ENCODE assay signal across 8 mouse cellular contexts in the genomic region with DNA sequence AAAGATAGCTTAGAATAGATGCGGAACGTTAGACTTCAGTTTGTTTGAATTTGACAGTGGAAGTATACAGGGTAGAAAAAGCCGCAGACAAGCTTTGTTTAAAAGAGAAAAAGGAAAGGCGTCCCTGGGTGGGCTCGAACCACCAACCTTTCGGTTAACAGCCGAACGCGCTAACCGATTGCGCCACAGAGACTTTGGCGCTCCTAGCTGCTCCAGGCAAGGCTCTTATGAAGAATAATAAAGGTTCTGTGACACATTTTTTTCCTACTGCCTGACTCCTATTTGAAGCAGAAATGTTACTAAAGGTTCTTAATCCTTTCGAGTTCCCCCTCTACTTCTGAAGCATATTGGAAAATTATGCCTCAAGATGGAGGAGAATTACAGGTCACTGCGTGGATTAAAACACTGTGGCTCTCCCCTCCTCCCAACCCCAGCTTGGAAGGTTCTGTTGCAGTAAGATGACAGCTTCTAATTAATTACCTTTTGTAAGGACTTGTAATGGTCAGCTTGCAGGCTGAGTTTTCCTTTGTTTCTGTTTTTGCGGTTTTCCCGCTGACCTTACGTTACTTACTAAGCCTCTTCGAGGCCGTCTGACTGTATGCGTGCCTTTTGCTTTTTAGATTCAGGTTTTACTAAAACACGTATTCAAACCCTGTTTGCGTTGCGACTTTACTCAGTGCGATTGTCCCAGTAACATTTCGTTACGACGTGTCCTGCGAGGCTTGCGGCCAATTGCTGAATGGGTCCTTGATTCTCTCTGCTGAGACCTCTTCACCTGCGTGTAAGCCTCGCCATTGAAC.
DNase-seq lines count a peak whose midpoint lies in the region; ATAC-seq and TF ChIP-seq lines count a peak whose summit lies in the region.

No protein-coding gene starts in this region.

- H3K27ac ChIP-seq in brown adipose tissue, adult 24 weeks (replicated peaks; ENCODE audit: low read depth, low read length): no peak overlapping the region
- H3K27ac ChIP-seq in heart, embryonic 13.5 days (replicated peaks): peak overlapping the region; percentile 16
- peak overlapping the region; percentile 55 for H3K27ac ChIP-seq in kidney, postnatal 0 days
- peak overlapping the region; percentile 65 for H3K27ac ChIP-seq in liver, adult 2 months (replicated peaks; ENCODE audit: insufficient read depth, low read depth, low read length)

- peaks cover 24% of the 10 kb centered on the region for H3K27me3 ChIP-seq in heart, embryonic 13.5 days (replicated peaks)
- H3K27me3 ChIP-seq in kidney, postnatal 0 days (ENCODE audit: insufficient read depth, low read length): no peaks in the 10 kb centered on the region
- H3K27me3 ChIP-seq in liver, adult 2 months (ENCODE audit: control insufficient read depth, insufficient read depth, low read length): no peaks in the 10 kb centered on the region
- peaks cover 2% of the 10 kb centered on the region; the same call in 1 of the 2 replicates for H3K27me3 ChIP-seq in splenic B cell, adult 2 months (ENCODE audit: control insufficient read depth, insufficient read depth, low read length, poor library complexity, severe bottlenecking)

- H3K4me2 ChIP-seq in heart, embryonic 13.5 days: peak overlapping the region; percentile 74
- H3K4me2 ChIP-seq in kidney, postnatal 0 days (ENCODE audit: low read length): peak overlapping the region; percentile 53

- TF ChIP-seq POLR2A in liver, adult 2 months (IDR thresholded peaks at IDR 0.05; ENCODE audit: extremely low read depth, insufficient read depth, low read length): no peak

- no peaks in the 10 kb centered on the region for H3K4me1 ChIP-seq in brown adipose tissue, adult 24 weeks (ENCODE audit: control insufficient read depth, insufficient read depth, insufficient read length, low read length)
- H3K4me1 ChIP-seq in heart, embryonic 13.5 days: peaks cover 6% of the 10 kb centered on the region; the same call in 1 of the 2 replicates
- no peaks in the 10 kb centered on the region for H3K4me1 ChIP-seq in kidney, postnatal 0 days (replicated peaks; ENCODE audit: insufficient read depth, low read length)
- H3K4me1 ChIP-seq in liver, adult 2 months (ENCODE audit: control insufficient read depth, insufficient read depth, low read length): no peaks in the 10 kb centered on the region

- no peaks in the 10 kb centered on the region for H3K36me3 ChIP-seq in heart, embryonic 13.5 days
- H3K36me3 ChIP-seq in kidney, postnatal 0 days (ENCODE audit: insufficient read depth, low read length): no peaks in the 10 kb centered on the region
- H3K36me3 ChIP-seq in liver, adult 2 months (ENCODE audit: control insufficient read depth, insufficient read depth, low read length): no peaks in the 10 kb centered on the region
- H3K36me3 ChIP-seq in splenic B cell, adult 2 months (ENCODE audit: control insufficient read depth, insufficient read depth, low read length, poor library complexity, severe bottlenecking): no peaks in the 10 kb centered on the region

- DNase-seq in CD8-positive naive resting alpha-beta T cell, adult 2 months (ENCODE audit: low read depth in 2 of 2, low spot score in 2 of 2): peak; percentile 67 to 75
- peak; percentile 59 for DNase-seq in fibroblast of lung, adult 2 months (ENCODE audit: low read depth)
- peak; percentile 81 for DNase-seq in kidney, postnatal 0 days (ENCODE audit: low spot score)
- DNase-seq in liver, adult 2 months (ENCODE audit: extremely low read depth, low read depth, low spot score): peak; percentile 82
- peak; percentile 86 for DNase-seq in naive thymus-derived CD4-positive, alpha-beta T cell, adult 2 months (ENCODE audit: low read depth)
- peak; percentile 77 for DNase-seq in splenic B cell, adult 2 months (ENCODE audit: low read depth, low spot score)

- ATAC-seq in heart, embryonic 13.5 days (ENCODE audit: extremely low read depth, insufficient number of reproducible peaks, low FRiP score, low TSS enrichment): no peak
- peak; percentile 81 for ATAC-seq in kidney, postnatal 0 days (replicated peaks; ENCODE audit: low FRiP score, low read depth)

- H3K9me3 ChIP-seq in heart, embryonic 13.5 days: no peaks in the 10 kb centered on the region
- H3K9me3 ChIP-seq in kidney, postnatal 0 days (replicated peaks; ENCODE audit: low read length): no peaks in the 10 kb centered on the region

- H3K79me2 ChIP-seq in liver, adult 2 months (ENCODE audit: control insufficient read depth, insufficient read depth, low read length): no peaks in the 10 kb centered on the region

- TF ChIP-seq CTCF in kidney, postnatal 0 days (IDR thresholded peaks at IDR 0.05; ENCODE audit: low read depth): no peak
- no peak for TF ChIP-seq CTCF in liver, adult 2 months (IDR thresholded peaks at IDR 0.05; ENCODE audit: low read depth, low read length)

- peak overlapping the region; percentile 78 for H3K9ac ChIP-seq in heart, embryonic 13.5 days
- H3K9ac ChIP-seq in kidney, postnatal 0 days (ENCODE audit: low read depth, low read length): peak overlapping the region; percentile 45
- H3K9ac ChIP-seq in liver, adult 2 months (ENCODE audit: low read depth, low read length): peak overlapping the region; percentile 64

- under 1% methylated on average over 31 of the region's 31 CpGs for WGBS in heart, embryonic 13.5 days
- 1% methylated on average over 31 of the region's 31 CpGs for WGBS in kidney, postnatal 0 days
- 1% methylated on average over 31 of the region's 31 CpGs for WGBS in liver, adult 2 months

- peak overlapping the region; percentile 76 for H3K4me3 ChIP-seq in brown adipose tissue, adult 24 weeks (ENCODE audit: insufficient read depth, low read depth, low read length)
- peak overlapping the region; percentile 73 for H3K4me3 ChIP-seq in heart, embryonic 13.5 days
- peak overlapping the region; percentile 47 for H3K4me3 ChIP-seq in kidney, postnatal 0 days (replicated peaks; ENCODE audit: low read depth, low read length)
- H3K4me3 ChIP-seq in liver, adult 2 months (ENCODE audit: insufficient read depth, low read depth, low read length): peak overlapping the region; percentile 63
